Mouse (Mus musculus) G1E (cell line): Measurements from ENCODE around the gene Rasgef1b.

ENCODE experiments used
- CTCF ChIP-seq: IDR thresholded peaks from 2 replicates; pipeline ENCODE4 v1.5.1; 2012; ENCODE audit warnings: low read depth, low read length, inconsistent platforms, mixed read lengths
- TAL1 ChIP-seq: conservative IDR thresholded peaks from 2 replicates; pipeline ENCODE4 v1.6.1; 2012; ENCODE audit warnings: low read depth, low read length, inconsistent platforms, mixed read lengths

- no peak for TF ChIP-seq CTCF
- TF ChIP-seq TAL1: no peak
Observed at GRCm38 (mm10) chr5:99334017-99334416, 394.8 kb downstream of the Rasgef1b start.
